Mouse (Mus musculus) adrenal gland, adult 10 weeks (tissue): Measurements from ENCODE around the gene Gm5294. TPM values are rescaled to one million over a fixed set of nuclear protein-coding genes. Genes with fewer than 3 reads are reported as not detected.

Source experiments
- polyA plus RNA-seq: library from polyadenylated mRNA; stranded (reverse); fragments of 350-450 nt; fragmentation: Illumina TruSeq; extraction: RNeasy Lipid Tissue Mini Kit (QIAGEN cat#74804); gene quantifications from one replicate; pipeline ENCODE4 v1.2.3, GENCODE M21; 2014; ENCODE audit warnings: low read depth, low replicate concordance

The Gm5294 gene
- polyA plus RNA-seq, result not detected

GRCm38 (mm10) chr5:138819780-138820179 lies at the start of gene Gm5294:
TSS of gene Gm5294 (plus strand) at chr5:138820080.

Other genes starting within 250 kb of the Gm5294 start
- 81.8 TPM for gene Zfp68, start 200.3 kb upstream of the Gm5294 start, polyA plus RNA-seq
- gene A430033K04Rik, start 197.2 kb upstream of the Gm5294 start, polyA plus RNA-seq, result 9.9 TPM
- 1.7 TPM for gene Fam20c, start 65.6 kb upstream of the Gm5294 start, polyA plus RNA-seq
- 25.7 TPM for gene Pdgfa, start 177.3 kb downstream of the Gm5294 start, polyA plus RNA-seq